Mouse (Mus musculus) heart, embryonic 11.5 days (tissue): ENCODE measurements around the gene Zfp64. TPM values are rescaled to one million over a fixed set of nuclear protein-coding genes. Genes with fewer than 3 reads are reported as not detected.

Source experiments
- ATAC-seq: fragments of 200-750 bp; cut with Nextera tagmentation; replicated peaks from 2 replicates; pipeline ENCODE4 v1.8.0; 2017; ENCODE audit warnings: moderate library complexity; ENCODE audit not compliant: insufficient number of reproducible peaks, low FRiP score, low TSS enrichment
- H3K27ac ChIP-seq: fragments of 300-500 bp; sonication (generic); 2 replicates; pipeline ENCODE4 v1.5.1; 2014; ENCODE audit warnings: mild to moderate bottlenecking, low read depth, low read length
- H3K27me3 ChIP-seq: fragments of 300-500 bp; sonication (generic); 2 replicates; pipeline ENCODE4 v1.6.1; 2014; ENCODE audit warnings: mild to moderate bottlenecking, low read length, mixed read lengths; ENCODE audit not compliant: control insufficient read depth, insufficient read depth
- H3K36me3 ChIP-seq: fragments of 300-500 bp; sonication (generic); 2 replicates; pipeline ENCODE4 v1.6.1; 2014; ENCODE audit warnings: mild to moderate bottlenecking, low read length, moderate library complexity, mixed read lengths; ENCODE audit not compliant: control insufficient read depth, insufficient read depth
- H3K4me1 ChIP-seq: fragments of 300-500 bp; sonication (generic); 2 replicates; pipeline ENCODE4 v1.6.1; 2014; ENCODE audit warnings: low read length; ENCODE audit not compliant: control insufficient read depth, insufficient read depth
- H3K4me2 ChIP-seq: fragments of 300-500 bp; sonication (generic); 2 replicates; pipeline ENCODE4 v1.6.1; 2014; ENCODE audit warnings: mild to moderate bottlenecking, moderate library complexity
- H3K4me3 ChIP-seq: fragments of 300-500 bp; sonication (generic); 2 replicates; pipeline ENCODE4 v1.5.1; 2014; ENCODE audit warnings: low read depth, low read length
- H3K9ac ChIP-seq: fragments of 300-500 bp; sonication (generic); 2 replicates; pipeline ENCODE4 v1.6.1; 2014; ENCODE audit warnings: mild to moderate bottlenecking, low read depth, low read length, moderate library complexity
- H3K9me3 ChIP-seq: fragments of 300-500 bp; sonication (generic); replicated peaks from 2 replicates; pipeline ENCODE4 v1.6.1; 2016; ENCODE audit warnings: low read length; ENCODE audit not compliant: control insufficient read depth
- WGBS: fragments of 180-500 bp; shearing (Covaris S2); extraction: QIAGEN DNeasy Blood & Tissue Kit; methylation state at CpG from one replicate; pipeline ENCODE4 v1.1.7; 2014; ENCODE audit not compliant: insufficient replicate concordance; 5-methylcytosine and 5-hydroxymethylcytosine counted together
- polyA plus RNA-seq: library from polyadenylated mRNA; unstranded; fragments of >200 nt; fragmentation: Nextera tagmentation; extraction: Ambion mirVana; gene quantifications from 2 replicates; pipeline ENCODE4 v1.2.1, GENCODE M21; 2014

Zfp64 gene
- polyA plus RNA-seq, 1 experiment from 2014 or later: 19.2 TPM

DNA sequence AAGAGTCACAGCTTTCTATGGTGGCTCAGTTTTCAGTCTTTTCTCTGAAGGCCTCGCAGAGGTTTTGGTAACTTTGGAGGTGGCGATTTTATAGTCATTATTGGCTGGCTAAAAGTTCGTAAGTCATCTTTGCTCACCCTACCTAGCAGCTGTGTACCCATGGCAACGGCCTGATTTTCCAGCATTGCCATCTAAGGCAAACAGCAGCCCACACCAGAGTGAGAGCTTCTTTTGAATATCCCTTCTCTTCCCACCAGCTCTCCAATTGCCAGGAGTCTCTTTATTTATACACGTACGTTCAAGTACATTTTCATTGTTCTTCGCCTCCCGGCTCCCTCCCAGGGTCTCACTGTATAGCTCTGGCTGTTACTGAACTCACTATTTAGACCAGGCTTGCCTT lies 59.9 kb downstream of the Zfp64 start:
- H3K4me3 ChIP-seq: no peak overlapping the region
- H3K27ac ChIP-seq: no peak overlapping the region
- 84% methylated on average over 8 of the region's 8 CpGs for WGBS
- ATAC-seq: no peak
- no peaks in the 10 kb centered on the region for H3K9me3 ChIP-seq
- no peaks in the 10 kb centered on the region for H3K4me1 ChIP-seq
- H3K9ac ChIP-seq: no peak overlapping the region
- H3K36me3 ChIP-seq: no peaks in the 10 kb centered on the region
- H3K27me3 ChIP-seq: no peaks in the 10 kb centered on the region
- no peak overlapping the region for H3K4me2 ChIP-seq

GRCm38 (mm10) chr2:168894738-168895137 lies 60.6 kb downstream of the Zfp64 start:
- no peak overlapping the region for H3K4me2 ChIP-seq
- no peak overlapping the region for H3K27ac ChIP-seq
- WGBS: 86% methylated on average over 7 of the region's 7 CpGs
- ATAC-seq: no peak
- H3K27me3 ChIP-seq: no peaks in the 10 kb centered on the region
- H3K4me1 ChIP-seq: no peaks in the 10 kb centered on the region
- H3K9ac ChIP-seq: no peak overlapping the region
- H3K9me3 ChIP-seq: no peaks in the 10 kb centered on the region
- H3K4me3 ChIP-seq: no peak overlapping the region
- no peaks in the 10 kb centered on the region for H3K36me3 ChIP-seq

DNA sequence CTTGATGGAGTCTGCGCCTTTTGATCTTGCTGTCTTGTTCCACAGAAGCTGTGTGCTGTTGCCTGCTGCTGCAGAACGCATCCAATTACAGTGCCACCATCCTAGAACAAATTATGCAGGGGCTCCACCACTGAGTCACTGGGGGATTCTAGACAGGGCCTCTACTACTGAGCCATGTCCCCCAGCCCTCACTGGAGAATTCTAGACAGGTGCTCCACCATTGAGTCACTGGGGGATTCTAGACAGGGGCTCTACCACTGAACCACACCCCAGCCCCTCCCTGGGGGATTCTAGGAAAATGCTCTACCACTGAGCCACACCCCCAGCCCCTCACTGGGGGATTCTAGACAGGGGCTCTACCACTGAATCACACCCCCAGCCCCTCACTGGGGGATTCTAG lies 63.3 kb downstream of the Zfp64 start:
- H3K4me1 ChIP-seq: no peaks in the 10 kb centered on the region
- no peak for ATAC-seq
- no peaks in the 10 kb centered on the region for H3K36me3 ChIP-seq
- H3K9me3 ChIP-seq: no peaks in the 10 kb centered on the region
- no peaks in the 10 kb centered on the region for H3K27me3 ChIP-seq
- H3K4me2 ChIP-seq: no peak overlapping the region
- H3K4me3 ChIP-seq: no peak overlapping the region
- WGBS: 85% methylated on average over 2 of the region's 2 CpGs
- H3K9ac ChIP-seq: no peak overlapping the region
- no peak overlapping the region for H3K27ac ChIP-seq

- 64% methylated on average over 8 of the region's 8 CpGs for WGBS
These were observed 70.7 kb downstream of the Zfp64 start for GRCm38 (mm10) chr2:168884641-168885040.

DNA sequence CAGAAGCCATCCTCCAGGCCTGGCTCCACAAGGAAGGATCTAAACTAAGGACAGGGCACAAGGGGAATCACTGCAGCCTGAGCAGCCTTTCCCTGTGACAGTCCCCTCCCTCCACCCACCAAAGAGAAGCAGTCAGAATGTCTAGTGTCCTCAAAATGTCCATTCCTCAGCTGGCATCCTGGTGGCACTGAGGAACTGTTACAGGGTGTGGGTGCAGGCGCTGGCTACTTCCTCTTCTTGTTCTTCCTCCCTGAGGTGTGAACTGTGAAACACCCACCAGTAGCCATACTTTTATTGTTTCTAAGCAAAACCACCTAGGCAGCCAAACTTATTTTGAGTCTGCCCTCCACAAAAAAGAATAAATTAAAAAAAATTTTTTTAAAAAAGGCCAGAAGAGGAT lies 72.4 kb downstream of the Zfp64 start:
- Histone ChIP-seq H3K27ac (no peak overlapping the region), H3K4me3 (no peak overlapping the region)
- 86% methylated on average over 1 of the region's 1 CpGs for WGBS

More at GRCm38 (mm10) chr2:168884641-168885040, 70.7 kb downstream of the Zfp64 start:
- no peak for ATAC-seq
- H3K4me1 ChIP-seq: no peaks in the 10 kb centered on the region
- H3K27me3 ChIP-seq: no peaks in the 10 kb centered on the region
- no peak overlapping the region for H3K4me3 ChIP-seq
- no peak overlapping the region for H3K27ac ChIP-seq
- no peaks in the 10 kb centered on the region for H3K36me3 ChIP-seq
- H3K4me2 ChIP-seq: no peak overlapping the region
- H3K9me3 ChIP-seq: no peaks in the 10 kb centered on the region
- H3K9ac ChIP-seq: no peak overlapping the region

GRCm38 (mm10) chr2:168881927-168882326 lies 73.5 kb downstream of the Zfp64 start:
- H3K27me3 ChIP-seq: no peaks in the 10 kb centered on the region
- WGBS: 38% methylated on average over 5 of the region's 5 CpGs
- no peak for ATAC-seq

More for the DNA sequence above, 72.4 kb downstream of the Zfp64 start:
- ATAC-seq: no peak
- no peaks in the 10 kb centered on the region for H3K36me3 ChIP-seq
- H3K27me3 ChIP-seq: no peaks in the 10 kb centered on the region
- H3K9me3 ChIP-seq: no peaks in the 10 kb centered on the region
- H3K4me1 ChIP-seq: no peaks in the 10 kb centered on the region
- no peak overlapping the region for H3K4me2 ChIP-seq
- no peak overlapping the region for H3K9ac ChIP-seq

DNA sequence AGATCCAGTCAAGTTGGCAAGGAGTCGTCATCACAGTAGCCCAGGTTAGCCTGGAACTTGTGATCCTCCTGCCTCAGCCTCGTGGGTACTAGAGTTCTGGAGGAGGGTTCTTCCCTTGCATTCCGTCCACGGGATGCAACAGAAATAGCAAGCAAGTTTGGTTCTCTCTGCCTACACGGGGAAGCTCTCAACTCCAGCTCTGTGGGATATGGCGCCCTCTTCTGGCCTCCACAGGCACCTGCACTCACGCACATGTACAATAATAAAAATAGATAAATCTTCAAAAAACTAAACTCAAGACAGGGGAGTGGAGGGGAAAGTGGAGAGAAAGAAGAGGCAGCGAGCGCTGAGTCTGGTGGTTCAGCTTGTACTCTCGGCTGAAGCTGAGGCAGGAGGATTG lies 75.8 kb downstream of the Zfp64 start:
- Histone ChIP-seq H3K27ac (no peak overlapping the region), H3K9me3 (no peaks in the 10 kb centered on the region), H3K9ac (no peak overlapping the region), H3K4me3 (no peak overlapping the region), H3K4me1 (no peaks in the 10 kb centered on the region), H3K27me3 (no peaks in the 10 kb centered on the region), H3K4me2 (no peak overlapping the region), H3K36me3 (no peaks in the 10 kb centered on the region)
- ATAC-seq: no peak
- WGBS: 79% methylated on average over 10 of the region's 10 CpGs

More at GRCm38 (mm10) chr2:168881927-168882326, 73.5 kb downstream of the Zfp64 start:
- Histone ChIP-seq H3K27ac (no peak overlapping the region), H3K36me3 (no peaks in the 10 kb centered on the region), H3K9me3 (no peaks in the 10 kb centered on the region), H3K4me1 (no peaks in the 10 kb centered on the region), H3K4me3 (no peak overlapping the region), H3K9ac (no peak overlapping the region), H3K4me2 (no peak overlapping the region)

- WGBS: 86% methylated on average over 8 of the region's 8 CpGs
These were observed 76.7 kb downstream of the Zfp64 start for GRCm38 (mm10) chr2:168878708-168879107.

DNA sequence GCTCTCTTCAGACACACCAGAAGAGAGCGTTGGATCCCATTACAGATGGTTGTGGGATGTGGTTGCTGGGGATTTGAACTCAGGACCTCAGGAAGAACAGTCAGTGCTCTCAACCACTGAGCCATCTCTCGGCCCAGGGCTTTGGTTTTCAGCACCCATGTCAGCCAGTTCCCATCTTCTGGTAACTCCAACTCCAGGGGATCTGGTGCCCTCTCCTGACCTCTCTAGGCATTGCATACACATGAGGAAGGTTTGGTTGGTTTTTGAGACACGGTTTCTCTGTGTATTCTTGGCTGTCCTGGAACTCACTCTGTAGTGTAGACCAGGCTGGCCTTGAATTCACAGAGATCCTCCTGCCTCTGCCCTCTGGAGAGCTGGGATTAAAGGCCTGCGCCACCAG lies 77.2 kb downstream of the Zfp64 start:
- Histone ChIP-seq H3K27ac (no peak overlapping the region), H3K4me3 (no peak overlapping the region), H3K4me1 (no peaks in the 10 kb centered on the region), H3K9ac (no peak overlapping the region), H3K27me3 (no peaks in the 10 kb centered on the region), H3K4me2 (no peak overlapping the region), H3K36me3 (no peaks in the 10 kb centered on the region), H3K9me3 (no peaks in the 10 kb centered on the region)
- ATAC-seq: no peak
- WGBS: 75% methylated on average over 4 of the region's 4 CpGs

More at GRCm38 (mm10) chr2:168878708-168879107, 76.7 kb downstream of the Zfp64 start:
- ATAC-seq: no peak
- Histone ChIP-seq H3K27ac (no peak overlapping the region), H3K36me3 (no peaks in the 10 kb centered on the region), H3K4me1 (no peaks in the 10 kb centered on the region), H3K9me3 (no peaks in the 10 kb centered on the region), H3K27me3 (no peaks in the 10 kb centered on the region), H3K9ac (no peak overlapping the region), H3K4me2 (no peak overlapping the region), H3K4me3 (no peak overlapping the region)
